Mouse (Mus musculus) kidney, adult 2 months (tissue): ENCODE results near the gene Syn1. TPM values are rescaled to one million over a fixed set of nuclear protein-coding genes. Genes with fewer than 3 reads are reported as not detected.

Source experiments
- DNase-seq: peaks from one replicate; pipeline ENCODE4 v3.0.0; 2021
- H3K27ac ChIP-seq: fragments of 200-500 bp; 2 replicates; pipeline ENCODE4 v1.5.1; 2012; ENCODE audit warnings: low read depth, low read length, control low read depth, inconsistent platforms; ENCODE audit not compliant: insufficient read depth
- H3K27me3 ChIP-seq: fragments of 200-500 bp; replicated peaks from 2 replicates; pipeline ENCODE4 v1.6.1; 2012; ENCODE audit warnings: mild to moderate bottlenecking, moderate library complexity, low read length, inconsistent platforms; ENCODE audit not compliant: control insufficient read depth, insufficient read depth
- H3K36me3 ChIP-seq: fragments of 200-500 bp; 2 replicates; pipeline ENCODE4 v1.6.1; 2012; ENCODE audit warnings: mild to moderate bottlenecking, moderate library complexity, low read length, inconsistent platforms; ENCODE audit not compliant: control insufficient read depth, insufficient read depth
- H3K4me1 ChIP-seq: fragments of 200-500 bp; 2 replicates; pipeline ENCODE4 v1.6.1; 2011; ENCODE audit warnings: low read length; ENCODE audit not compliant: control insufficient read depth, insufficient read depth
- H3K4me3 ChIP-seq: fragments of 200-500 bp; 2 replicates; pipeline ENCODE4 v1.5.1; 2011; ENCODE audit warnings: mild to moderate bottlenecking, low read depth, low read length, control low read depth; ENCODE audit not compliant: insufficient read depth
- CTCF ChIP-seq: fragments of 200-500 bp; conservative IDR thresholded peaks from 2 replicates; pipeline ENCODE4 v1.5.1; 2011; ENCODE audit warnings: low read depth, mild to moderate bottlenecking, control low read depth, low read length, moderate library complexity, mixed read lengths; ENCODE audit not compliant: insufficient read depth, insufficient read length
- POLR2A ChIP-seq: fragments of 200-500 bp; IDR thresholded peaks from one replicate; pipeline ENCODE4 v1.6.1; 2011; ENCODE audit warnings: low read depth, low read length, control low read depth
- WGBS: fragments of 180-500 bp; shearing (Covaris S2); methylation state at CpG from one replicate; pipeline ENCODE4 v1.1.7; 2018; 5-methylcytosine and 5-hydroxymethylcytosine counted together
- polyA plus RNA-seq: library from polyadenylated mRNA; depleted of rRNA; stranded (reverse); fragments of >200 nt; gene quantifications from 2 replicates; pipeline ENCODE4 v1.2.3, GENCODE M21; 2012

Syn1 gene
- polyA plus RNA-seq, 1 experiment: 0.69 TPM

- Histone ChIP-seq H3K4me3 (no peak overlapping the region), H3K4me1 (no peaks in the 10 kb centered on the region), H3K27ac (no peak overlapping the region), H3K36me3 (no peaks in the 10 kb centered on the region), H3K27me3 (no peaks in the 10 kb centered on the region)
- 32% methylated on average over 29 of the region's 29 CpGs for WGBS
- TF ChIP-seq CTCF (no peak), POLR2A (no peak)
- DNase-seq: no peak
Measured at GRCm38 (mm10) chrX:20862105-20863065, 58.4 kb downstream of the Syn1 start.

GRCm38 (mm10) chrX:20861453-20862104 lies 59.2 kb downstream of the Syn1 start:
- TF ChIP-seq POLR2A (no peak), CTCF (no peak)

DNA sequence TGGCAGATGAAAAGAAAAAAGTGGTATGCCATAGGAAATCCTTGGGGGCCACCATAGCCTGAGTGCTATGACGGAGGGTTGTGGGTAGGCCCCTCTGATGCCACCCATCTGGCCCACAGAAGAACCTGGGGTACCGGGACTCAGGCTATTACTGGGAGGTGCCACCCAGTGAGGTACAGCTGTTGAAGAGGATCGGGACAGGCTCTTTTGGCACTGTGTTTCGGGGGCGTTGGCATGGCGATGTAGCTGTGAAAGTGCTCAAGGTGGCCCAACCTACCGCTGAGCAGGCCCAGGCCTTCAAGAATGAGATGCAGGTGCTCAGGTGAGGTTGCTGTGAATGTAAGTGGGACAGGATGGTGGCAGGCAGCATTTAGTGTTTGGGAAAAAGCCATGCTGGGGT lies 67.0 kb downstream of the Syn1 start:
- Histone ChIP-seq H3K27ac (no peak overlapping the region), H3K36me3 (no peaks in the 10 kb centered on the region; the same call in 1 of the 2 replicates), H3K27me3 (no peaks in the 10 kb centered on the region), H3K4me1 (no peaks in the 10 kb centered on the region; the same call in 1 of the 2 replicates), H3K4me3 (no peak overlapping the region)
- TF ChIP-seq CTCF: no peak
- no peak for TF ChIP-seq POLR2A
- no peak for DNase-seq
- WGBS: 94% methylated on average over 7 of the region's 7 CpGs

More at GRCm38 (mm10) chrX:20861453-20862104, 59.2 kb downstream of the Syn1 start:
- DNase-seq: no peak
- H3K4me3 ChIP-seq: no peak overlapping the region
- no peaks in the 10 kb centered on the region for H3K27me3 ChIP-seq
- H3K27ac ChIP-seq: no peak overlapping the region
- 29% methylated on average over 5 of the region's 5 CpGs for WGBS
- H3K36me3 ChIP-seq: no peaks in the 10 kb centered on the region
- H3K4me1 ChIP-seq: no peaks in the 10 kb centered on the region

GRCm38 (mm10) chrX:20848256-20848984 lies 72.4 kb downstream of the Syn1 start:
- H3K27ac ChIP-seq: 0 out of 2 replicates have a peak overlapping the region, but pooled peaks have one; percentile 43
- no peaks in the 10 kb centered on the region for H3K36me3 ChIP-seq
- peak; percentile 98 for DNase-seq
- peak; percentile 70 for TF ChIP-seq POLR2A
- TF ChIP-seq CTCF: no peak
- H3K4me1 ChIP-seq: no peaks in the 10 kb centered on the region; the same call in 1 of the 2 replicates
- under 1% methylated on average over 42 of the region's 42 CpGs for WGBS
- peak overlapping the region; percentile 82 for H3K4me3 ChIP-seq
- H3K27me3 ChIP-seq: no peaks in the 10 kb centered on the region

GRCm38 (mm10) chrX:20847816-20848215 lies 73.0 kb downstream of the Syn1 start:
- 3% methylated on average over 2 of the region's 2 CpGs for WGBS
- H3K4me1 ChIP-seq: no peaks in the 10 kb centered on the region; the same call in 1 of the 2 replicates
- H3K27ac ChIP-seq: no peak overlapping the region
- no peak overlapping the region for H3K4me3 ChIP-seq
- no peak for DNase-seq
- TF ChIP-seq POLR2A: no peak
- no peak for TF ChIP-seq CTCF
- H3K36me3 ChIP-seq: no peaks in the 10 kb centered on the region
- H3K27me3 ChIP-seq: no peaks in the 10 kb centered on the region

- DNase-seq: no peak
- Histone ChIP-seq H3K27me3 (no peaks in the 10 kb centered on the region), H3K36me3 (no peaks in the 10 kb centered on the region), H3K4me3 (no peak overlapping the region), H3K27ac (no peak overlapping the region), H3K4me1 (no peaks in the 10 kb centered on the region; the same call in 1 of the 2 replicates)
- TF ChIP-seq CTCF (no peak), POLR2A (no peak)
- 83% methylated on average over 3 of the region's 3 CpGs for WGBS
Measured at GRCm38 (mm10) chrX:20847232-20847631, 73.6 kb downstream of the Syn1 start.

- Histone ChIP-seq H3K4me3 (no peak overlapping the region), H3K27me3 (no peaks in the 10 kb centered on the region), H3K27ac (no peak overlapping the region), H3K36me3 (no peaks in the 10 kb centered on the region), H3K4me1 (no peaks in the 10 kb centered on the region)
- TF ChIP-seq CTCF (peak; percentile 47), POLR2A (no peak)
- DNase-seq: peak; percentile 67
- 3% methylated on average over 5 of the region's 5 CpGs for WGBS
Measured at GRCm38 (mm10) chrX:20828934-20829333, 91.9 kb downstream of the Syn1 start.
